Mouse (Mus musculus) megakaryocyte-erythroid progenitor cell, adult 5-6 weeks (primary cell): Measurements from ENCODE around the gene Mgll. TPM values are rescaled to one million over a fixed set of nuclear protein-coding genes. Genes with fewer than 3 reads are reported as not detected.

Experiments
- ATAC-seq: replicated peaks from 2 replicates; pipeline ENCODE4 v1.8.0; 2016; ENCODE audit warnings: mild to moderate bottlenecking, inconsistent platforms; ENCODE audit not compliant: severe bottlenecking, poor library complexity, low FRiP score, low TSS enrichment
- total RNA-seq, 2 experiments: library from RNA; stranded (forward) in 1 of 2; stranded (reverse) in 1 of 2; fragments of 200-1000, 215-1000 nt in 1 of 2; fragments of >200 nt in 1 of 2; fragmentation: Nextera tagmentation in 1 of 2; gene quantifications; 2 replicates each; pipeline ENCODE4 v1.2.3; 2014 to 2017

Mgll gene
- total RNA-seq, 2 experiments from 2014 or later = 9.3 to 17.9 TPM

- ATAC-seq = no peak
Measured at GRCm38 (mm10) chr6:88869459-88869858, 145.2 kb downstream of the Mgll start.

GRCm38 (mm10) chr6:88870594-88870993 is 146.4 kb downstream of the Mgll start:
- no peak for ATAC-seq

GRCm38 (mm10) chr6:88871546-88871945 is 147.3 kb downstream of the Mgll start:
- ATAC-seq = no peak

- no peak for ATAC-seq
Measured at GRCm38 (mm10) chr6:88872811-88873210, 148.6 kb downstream of the Mgll start.

GRCm38 (mm10) chr6:88873965-88874867 is 150.0 kb downstream of the Mgll start:
- ATAC-seq = peak; percentile 22; the same call in 1 of the 2 replicates

- ATAC-seq = peak; percentile 18; the same call in 1 of the 2 replicates
Measured at GRCm38 (mm10) chr6:88874868-88875508, 150.8 kb downstream of the Mgll start, which contains the start of gene Podxl2. Gene Podxl2, minus strand, starts transcription at chr6:88875044.

Other genes starting within 250 kb of the Mgll start
- gene Sec61a1, start 205.5 kb upstream of the Mgll start, total RNA-seq (2014; fragmentation: Nextera tagmentation) = 93.0 and 138 TPM in 2 replicates
- gene Sec61a1, start 205.5 kb upstream of the Mgll start, total RNA-seq (2017) = 101 and 113 TPM in 2 replicates
- gene Kbtbd12, start 86.5 kb upstream of the Mgll start, total RNA-seq (2014; fragmentation: Nextera tagmentation) = 0.37 and 0.98 TPM in 2 replicates
- gene Kbtbd12, start 86.5 kb upstream of the Mgll start, total RNA-seq (2017) = 0.47 and 0.57 TPM in 2 replicates
- 16.9 and 47.2 TPM in 2 replicates for gene Abtb1, start 117.6 kb downstream of the Mgll start, total RNA-seq (2014; fragmentation: Nextera tagmentation)
- gene Abtb1, start 117.6 kb downstream of the Mgll start, total RNA-seq (2017) = 30.6 and 44.0 TPM in 2 replicates
- gene Podxl2, start 150.6 kb downstream of the Mgll start, total RNA-seq (2014; fragmentation: Nextera tagmentation) = 6.6 TPM in 1 of 2 replicates, not detected in the other
- gene Podxl2, start 150.6 kb downstream of the Mgll start, total RNA-seq (2017) = not detected in 2 replicates
- gene Mcm2, start 174.4 kb downstream of the Mgll start, total RNA-seq (2014; fragmentation: Nextera tagmentation) = 175 and 213 TPM in 2 replicates
- 181 and 236 TPM in 2 replicates for gene Mcm2, start 174.4 kb downstream of the Mgll start, total RNA-seq (2017)
- gene Tpra1, start 177.8 kb downstream of the Mgll start, total RNA-seq (2014; fragmentation: Nextera tagmentation) = 31.4 and 39.7 TPM in 2 replicates
- 25.6 and 27.6 TPM in 2 replicates for gene Tpra1, start 177.8 kb downstream of the Mgll start, total RNA-seq (2017)